ENCODE assay signal across 31 mouse cellular contexts in genomic region chr16:10479857-10480256, GRCm38 (mm10). TPM values are rescaled to one million over a fixed set of nuclear protein-coding genes. Genes with fewer than 3 reads are reported as not detected.
DNase-seq lines count a peak whose midpoint lies in the region; ATAC-seq and TF ChIP-seq lines count a peak whose summit lies in the region.
"Had no signal": no experiment of that assay in that cellular context is flagged by ENCODE, and none has a peak within 500 bp of the region (broad histone marks: within the 10 kb centered on the region; RNA-seq: fewer than 3 reads in every experiment).

Ciita (plus strand) TSS chr16:10480059.

- no peak within 1 kb of the TSS for H3K27ac ChIP-seq in kidney, adult 2 months (ENCODE audit: insufficient read depth, low read depth, low read length)
- H3K27ac ChIP-seq in kidney, embryonic 15.5 days = no peak within 1 kb of the TSS
- H3K27ac ChIP-seq in hindbrain, postnatal 0 days = no peak within 1 kb of the TSS
- H3K27ac ChIP-seq: embryonic facial prominence, embryonic 13.5 days; forebrain, embryonic 12.5 days; hindbrain, embryonic 12.5 days; layer of hippocampus, adult 2 months; limb, embryonic 10.5 days; limb, embryonic 15.5 days; liver, embryonic 15.5 days; lung, embryonic 15.5 days; midbrain, embryonic 12.5 days; neural tube, embryonic 15.5 days had no signal

- H3K36me3 ChIP-seq in kidney, adult 2 months (ENCODE audit: control insufficient read depth, insufficient read depth, low read length) = no peaks in the 10 kb centered on the region
- H3K36me3 ChIP-seq in kidney, embryonic 15.5 days = no peaks in the 10 kb centered on the region
- no peaks in the 10 kb centered on the region for H3K36me3 ChIP-seq in hindbrain, postnatal 0 days (ENCODE audit: insufficient read depth, low read length)
- H3K36me3 ChIP-seq: embryonic facial prominence, embryonic 13.5 days; forebrain, embryonic 12.5 days; hindbrain, embryonic 12.5 days; limb, embryonic 10.5 days; limb, embryonic 15.5 days; liver, embryonic 15.5 days; lung, embryonic 15.5 days; midbrain, embryonic 12.5 days; neural tube, embryonic 15.5 days had no signal

- no peak within 1 kb of the TSS for H3K9ac ChIP-seq in kidney, embryonic 15.5 days
- H3K9ac ChIP-seq in hindbrain, postnatal 0 days (replicated peaks; ENCODE audit: low read length) = no peak within 1 kb of the TSS
- H3K9ac ChIP-seq: embryonic facial prominence, embryonic 13.5 days; forebrain, embryonic 12.5 days; forebrain, postnatal 0 days; hindbrain, embryonic 12.5 days; limb, embryonic 15.5 days; liver, embryonic 15.5 days; lung, embryonic 15.5 days; midbrain, embryonic 12.5 days; neural tube, embryonic 15.5 days had no signal

- peak within 1 kb of the TSS; percentile 17; the same call in 1 of the 2 replicates for H3K4me3 ChIP-seq in kidney, adult 2 months (ENCODE audit: insufficient read depth, low read depth, low read length)
- no peak within 1 kb of the TSS for H3K4me3 ChIP-seq in kidney, embryonic 15.5 days (replicated peaks)
- H3K4me3 ChIP-seq in hindbrain, postnatal 0 days (ENCODE audit: low read length) = no peak within 1 kb of the TSS
- H3K4me3 ChIP-seq: embryonic facial prominence, embryonic 13.5 days; forebrain, embryonic 12.5 days; hindbrain, embryonic 12.5 days; layer of hippocampus, adult 2 months; limb, embryonic 10.5 days; limb, embryonic 15.5 days; liver, embryonic 15.5 days; lung, embryonic 15.5 days; megakaryocyte, embryonic 14.5 days; midbrain, embryonic 12.5 days; neural tube, embryonic 15.5 days had no signal

- 83% methylated on average over 5 of the region's 5 CpGs for WGBS in kidney, adult 2 months
- 71% methylated on average over 5 of the region's 5 CpGs for WGBS in kidney, embryonic 15.5 days
- 75% methylated on average over 5 of the region's 5 CpGs for WGBS in large intestine, adult 2 months
- 84% methylated on average over 5 of the region's 5 CpGs for WGBS in hindbrain, postnatal 0 days

- H3K4me1 ChIP-seq in kidney, adult 2 months (ENCODE audit: control insufficient read depth, insufficient read depth, low read length) = no peaks in the 10 kb centered on the region
- no peaks in the 10 kb centered on the region for H3K4me1 ChIP-seq in kidney, embryonic 15.5 days
- H3K4me1 ChIP-seq in hindbrain, postnatal 0 days (ENCODE audit: insufficient read depth, low read length) = no peaks in the 10 kb centered on the region
- H3K4me1 ChIP-seq: forebrain, embryonic 12.5 days; hindbrain, embryonic 12.5 days; limb, embryonic 10.5 days; limb, embryonic 15.5 days; liver, embryonic 15.5 days; megakaryocyte, embryonic 14.5 days; midbrain, embryonic 12.5 days; neural tube, embryonic 15.5 days had no signal

- ATAC-seq in kidney, embryonic 15.5 days (replicated peaks; ENCODE audit: low FRiP score) = no peak
- no peak for ATAC-seq in hindbrain, postnatal 0 days
- ATAC-seq: forebrain, postnatal 0 days; intestine, embryonic 16.5 days had no signal

- no peak for DNase-seq in kidney, adult 2 months
- no peak for DNase-seq in thymus, postnatal 0 days (ENCODE audit: low spot score)
- no peak for DNase-seq in thymus, postnatal 14 days
- DNase-seq in large intestine, adult 2 months (ENCODE audit: low read depth, low spot score) = no peak
- DNase-seq in left cerebral cortex, adult 18-20 months (ENCODE audit: low spot score in 2 of 2) = no peak
- no peak for DNase-seq in left cerebral cortex, adult 8-10 months (ENCODE audit: low spot score in 2 of 2)
- DNase-seq in hindbrain, postnatal 0 days (ENCODE audit: low spot score) = no peak
- DNase-seq: adrenal gland, postnatal 25 days; cerebellum, adult 9-10 months; cerebellum, postnatal 36 days; embryo, embryonic 11 days; forebrain, postnatal 0 days; heart, postnatal 36 days; kidney, adult 9 months; kidney, postnatal 14 days; lung, postnatal 36 days; right cerebral cortex, postnatal 25 days; thymus, postnatal 25 days had no signal

- no peak for TF ChIP-seq CTCF in kidney, adult 2 months (conservative IDR thresholded peaks at IDR 0.05; ENCODE audit: insufficient read depth, insufficient read length, low read depth, low read length)
- no peak for TF ChIP-seq CTCF in hindbrain, postnatal 0 days (IDR thresholded peaks at IDR 0.05; ENCODE audit: low read depth)

- H3K9me3 ChIP-seq in kidney, embryonic 15.5 days (replicated peaks) = no peaks in the 10 kb centered on the region
- no peaks in the 10 kb centered on the region for H3K9me3 ChIP-seq in hindbrain, postnatal 0 days (ENCODE audit: low read length)
- H3K9me3 ChIP-seq: embryonic facial prominence, embryonic 13.5 days; forebrain, embryonic 12.5 days; hindbrain, embryonic 12.5 days; limb, embryonic 10.5 days; limb, embryonic 15.5 days; liver, embryonic 15.5 days; lung, embryonic 15.5 days; megakaryocyte, embryonic 14.5 days; midbrain, embryonic 12.5 days; neural tube, embryonic 15.5 days had no signal

- no peak for TF ChIP-seq POLR2A in kidney, adult 2 months (IDR thresholded peaks at IDR 0.05; ENCODE audit: low read depth, low read length)

- no peak within 1 kb of the TSS for H3K4me2 ChIP-seq in kidney, embryonic 15.5 days
- no peak within 1 kb of the TSS for H3K4me2 ChIP-seq in hindbrain, postnatal 0 days (ENCODE audit: low read depth, low read length)
- H3K4me2 ChIP-seq: embryonic facial prominence, embryonic 13.5 days; forebrain, embryonic 12.5 days; hindbrain, embryonic 12.5 days; limb, embryonic 15.5 days; liver, embryonic 15.5 days; lung, embryonic 15.5 days; midbrain, embryonic 12.5 days; neural tube, embryonic 15.5 days had no signal

- H3K27me3 ChIP-seq in kidney, adult 2 months (replicated peaks; ENCODE audit: control insufficient read depth, insufficient read depth, low read length) = no peaks in the 10 kb centered on the region
- H3K27me3 ChIP-seq in kidney, embryonic 15.5 days = no peaks in the 10 kb centered on the region
- H3K27me3 ChIP-seq in hindbrain, postnatal 0 days (ENCODE audit: insufficient read depth, low read length) = no peaks in the 10 kb centered on the region
- H3K27me3 ChIP-seq: embryonic facial prominence, embryonic 13.5 days; hindbrain, embryonic 12.5 days; limb, embryonic 15.5 days; liver, embryonic 15.5 days; lung, embryonic 15.5 days; midbrain, embryonic 12.5 days; neural tube, embryonic 15.5 days had no signal

RNA-seq across cellular contexts. Expression of gene Ciita, which starts in this region (rescaled TPM):
- polyA plus RNA-seq in kidney, adult 2 months (2012; rRNA removed) = 2.8 and 5.3 TPM in 2 replicates
- polyA plus RNA-seq in kidney, embryonic 15.5 days (2015; fragmentation: Nextera tagmentation; extraction: Ambion mirVana) = 0.49 and 1.0 TPM in 2 replicates
- 21.1 and 22.6 TPM in 2 replicates for polyA plus RNA-seq in thymus, postnatal 0 days (2015; fragmentation: Nextera tagmentation; extraction: Ambion mirVana)
- 18.1 and 29.0 TPM in 2 replicates for polyA plus RNA-seq in large intestine, adult 2 months (2012; rRNA removed)
- total RNA-seq in left cerebral cortex, adult 18-20 months (2021) = under 1 TPM; 0.19 to 0.37 TPM
- total RNA-seq in left cerebral cortex, adult 8-10 months (2022) = under 1 TPM in 3 of 4 experiments, not detected in 1; 0.25 to 0.42 (median 0.26) TPM
- total RNA-seq in hindbrain, postnatal 0 days (2014; rRNA removed) = 0.07 TPM in 1 of 2 replicates, not detected in the other
- 0.14 and 0.18 TPM in 2 replicates for polyA plus RNA-seq in hindbrain, postnatal 0 days (2015; fragmentation: Nextera tagmentation; extraction: Ambion mirVana)
- total RNA-seq: forebrain, postnatal 0 days had no signal
